Mouse (Mus musculus): ENCODE measurements at regions not wholly inside any gene's neighbourhood (a gene's known extent, or its start where the extent isn't known, plus 50 kb on each side); places are given as distances from the start of the nearest gene placed in this dataset.

- no peak for DNase-seq (ENCODE audit: low spot score)
Observed at GRCm38 (mm10) chr19:21913005-21913670, 135.0 kb downstream of the Cemip2 start.

DNA sequence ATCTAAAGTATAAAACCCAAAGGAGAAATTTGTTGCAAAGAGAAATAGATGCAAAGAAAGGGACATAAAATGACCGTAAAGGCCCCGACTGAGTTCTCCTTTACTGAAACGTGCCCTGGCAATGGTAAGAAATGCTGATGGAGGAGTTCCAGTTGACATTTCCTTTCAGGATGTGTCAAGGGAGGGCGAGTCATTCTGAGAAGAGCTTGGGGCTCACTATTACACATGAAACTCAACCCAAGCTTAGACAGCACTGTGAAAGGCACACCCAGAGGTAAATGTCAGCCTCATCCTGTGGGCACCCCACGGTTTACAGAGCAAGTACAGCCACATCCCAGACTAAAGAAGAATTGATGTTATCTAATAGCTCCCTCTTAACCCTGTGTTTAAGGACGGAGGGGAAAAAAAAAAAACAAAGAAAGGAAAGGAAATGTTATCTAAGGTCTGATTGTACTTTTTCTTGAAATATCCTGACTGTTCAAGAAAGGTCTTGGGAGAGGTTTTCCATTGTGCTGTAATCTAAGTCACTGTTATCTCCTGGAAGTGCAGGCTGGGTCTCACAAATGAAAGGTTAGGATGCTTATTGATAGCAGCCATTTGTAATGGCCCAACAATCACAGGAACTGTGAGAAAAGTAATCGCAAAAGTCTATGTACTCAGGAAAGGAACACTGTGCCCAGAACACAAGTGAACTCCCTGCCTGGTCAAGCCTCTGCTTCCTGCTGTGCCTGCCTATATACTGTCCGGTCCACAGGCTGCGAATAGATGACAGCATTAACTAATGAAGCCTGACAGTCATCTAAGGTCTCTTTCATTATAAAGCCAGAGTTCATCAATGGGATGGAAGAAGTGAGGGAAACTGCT is 135.8 kb downstream of the Cemip2 start:
- no peak for DNase-seq (ENCODE audit: low spot score)

DNA sequence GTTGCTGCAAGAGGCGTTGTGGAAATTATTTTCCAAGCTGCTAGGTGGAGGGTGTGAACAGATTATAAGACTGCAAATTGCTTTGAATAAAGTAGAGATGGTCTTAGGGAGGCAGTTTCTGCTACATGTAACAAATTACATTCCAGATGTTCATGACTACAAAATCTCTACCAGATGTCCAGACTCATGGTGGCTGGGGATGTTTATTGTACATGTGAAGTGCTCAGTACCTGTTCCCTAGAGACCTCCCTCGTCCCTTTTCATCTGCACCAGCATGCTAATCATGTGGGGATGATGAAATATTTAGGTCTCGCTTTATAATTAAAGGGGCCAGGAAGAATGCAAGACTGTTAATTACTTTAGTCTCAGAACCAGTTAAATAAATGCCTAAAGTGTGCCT is 136.5 kb downstream of the Cemip2 start:
- no peak for DNase-seq (ENCODE audit: low spot score)

DNA sequence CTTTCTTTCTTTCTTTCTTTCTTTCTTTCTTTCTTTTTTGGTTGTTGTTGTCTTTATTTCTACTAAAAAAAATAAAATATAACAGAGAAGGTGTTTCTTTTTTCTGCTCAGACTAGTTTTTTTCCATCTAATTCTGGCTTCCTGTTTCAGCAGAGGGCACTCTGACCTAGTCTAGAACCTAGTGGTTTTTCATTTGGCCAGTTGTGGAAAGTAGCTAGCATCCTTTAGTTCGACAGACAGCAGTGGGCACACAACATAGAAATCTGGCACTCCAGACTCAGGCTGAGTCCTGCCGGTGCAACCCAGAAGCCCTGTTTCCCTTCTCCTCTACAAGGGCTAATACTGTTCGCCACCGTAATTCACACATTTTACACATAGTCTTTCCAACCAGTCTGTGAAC is 140.0 kb downstream of the Cemip2 start:
- no peak for DNase-seq (ENCODE audit: low spot score)

- no peak for DNase-seq (ENCODE audit: low spot score)
Observed at GRCm38 (mm10) chr19:21919074-21919473, 140.9 kb downstream of the Cemip2 start.

DNA sequence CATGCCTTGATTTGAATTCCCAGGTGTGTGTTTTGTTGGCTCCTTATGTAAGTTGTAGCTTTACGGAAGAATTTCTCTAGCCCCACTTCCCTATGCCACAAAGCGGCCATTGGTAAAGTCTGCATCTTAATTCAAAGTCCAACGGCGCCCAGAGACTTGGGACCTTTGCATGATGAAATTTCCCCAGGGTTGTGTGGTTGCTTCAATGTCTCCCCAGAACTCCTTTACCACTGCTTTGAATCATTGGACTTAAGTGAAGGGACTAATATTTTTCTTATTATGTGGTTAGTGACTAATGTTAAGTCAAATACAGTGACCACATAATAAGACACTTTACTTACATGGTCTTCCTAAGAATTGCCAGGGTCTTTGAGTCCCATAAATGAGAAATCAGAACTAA is 162.0 kb downstream of the Cemip2 start:
- no peak for DNase-seq (ENCODE audit: low spot score)

DNA sequence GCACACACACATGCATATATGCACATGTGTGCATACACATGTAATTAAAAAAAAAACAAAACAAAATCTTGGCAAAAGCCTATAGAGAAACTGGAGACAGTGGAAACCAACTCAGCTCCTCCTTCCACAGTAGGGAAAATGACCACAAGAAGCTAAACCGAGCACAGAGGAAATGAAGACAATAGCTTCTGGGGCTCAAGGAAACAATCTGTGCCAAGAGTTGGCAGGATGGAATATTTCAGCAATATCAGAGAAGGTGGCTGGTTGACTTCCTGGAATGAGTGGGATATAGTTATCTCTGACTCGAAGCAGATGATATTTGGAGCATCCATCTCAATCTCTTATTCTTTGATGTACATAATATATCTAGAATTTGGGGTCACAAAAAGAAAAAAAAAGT is 163.6 kb downstream of the Cemip2 start:
- DNase-seq (ENCODE audit: low spot score), result no peak

GRCm38 (mm10) chr19:21942286-21942685 is 164.1 kb downstream of the Cemip2 start:
- DNase-seq (ENCODE audit: low spot score), result no peak

DNA sequence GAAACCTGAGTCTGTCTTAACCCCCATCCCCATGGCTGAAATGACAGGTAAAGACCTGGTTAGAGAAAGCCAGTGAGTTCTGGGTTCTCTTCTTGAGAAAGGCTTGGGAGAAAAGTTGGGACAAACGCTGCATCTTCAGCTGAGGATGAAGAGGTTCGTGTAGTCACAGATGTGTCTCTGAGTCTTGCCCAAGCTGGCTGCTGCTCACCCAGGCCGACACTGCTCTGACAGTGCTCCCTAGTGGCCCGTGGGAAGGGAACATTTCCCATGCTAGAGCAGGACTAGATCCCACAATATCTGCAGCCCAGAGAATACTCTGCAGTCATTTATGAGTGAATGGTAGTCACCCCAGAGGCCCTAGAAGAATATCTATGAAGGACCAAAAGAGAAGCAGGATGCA is 165.3 kb downstream of the Cemip2 start:
- DNase-seq (ENCODE audit: low spot score), result no peak

DNA sequence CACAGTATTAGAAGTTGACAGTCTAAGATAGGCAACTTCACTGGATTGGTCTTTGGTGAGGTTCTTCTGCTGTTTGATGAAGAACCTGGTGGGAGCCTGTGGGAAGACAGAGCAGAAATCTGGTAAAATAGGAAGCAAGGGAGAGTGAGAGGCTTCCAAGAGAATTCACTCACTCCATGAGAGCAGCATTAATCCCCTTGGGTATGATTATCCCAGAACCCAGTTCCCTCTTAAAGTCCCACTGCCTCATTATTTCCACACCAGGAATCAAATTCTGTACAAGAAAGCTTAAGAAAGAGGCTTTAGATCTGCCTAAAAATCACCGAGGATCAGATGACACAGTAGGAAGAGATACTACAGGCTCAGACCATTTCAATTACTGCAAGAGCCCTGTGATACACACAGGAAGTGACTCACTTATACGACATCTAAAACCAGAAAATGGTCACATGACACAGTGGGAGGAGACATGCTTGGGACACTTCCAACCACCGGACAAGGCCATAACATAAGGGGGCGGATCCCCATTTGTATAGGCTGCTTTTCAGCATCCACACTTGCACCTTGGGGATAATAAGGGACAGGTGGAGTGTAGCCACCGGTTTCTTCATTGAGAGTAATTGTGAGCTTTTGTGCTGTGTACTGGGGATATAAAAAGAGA is 168.2 kb downstream of the Cemip2 start:
- no peak for DNase-seq (ENCODE audit: low spot score)

DNA sequence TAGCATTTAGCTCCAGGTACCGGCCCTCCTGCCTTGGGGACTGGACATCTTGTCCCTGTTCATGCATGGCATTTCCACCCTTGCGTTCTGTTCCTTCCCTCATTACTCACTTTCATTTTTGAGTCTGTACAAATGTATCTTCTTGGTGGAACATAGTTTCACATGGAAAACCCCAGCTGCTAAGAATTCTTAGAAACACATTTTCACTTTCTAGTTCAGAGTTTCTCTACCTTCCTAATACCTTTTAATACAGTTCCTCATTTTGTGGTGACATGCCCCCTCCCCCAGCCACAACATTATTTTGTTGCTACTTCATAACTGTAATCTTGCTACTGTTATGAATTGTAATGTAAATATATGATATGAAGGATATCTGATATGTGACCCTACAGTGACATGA is 169.9 kb downstream of the Cemip2 start:
- DNase-seq (ENCODE audit: low spot score), result no peak

DNA sequence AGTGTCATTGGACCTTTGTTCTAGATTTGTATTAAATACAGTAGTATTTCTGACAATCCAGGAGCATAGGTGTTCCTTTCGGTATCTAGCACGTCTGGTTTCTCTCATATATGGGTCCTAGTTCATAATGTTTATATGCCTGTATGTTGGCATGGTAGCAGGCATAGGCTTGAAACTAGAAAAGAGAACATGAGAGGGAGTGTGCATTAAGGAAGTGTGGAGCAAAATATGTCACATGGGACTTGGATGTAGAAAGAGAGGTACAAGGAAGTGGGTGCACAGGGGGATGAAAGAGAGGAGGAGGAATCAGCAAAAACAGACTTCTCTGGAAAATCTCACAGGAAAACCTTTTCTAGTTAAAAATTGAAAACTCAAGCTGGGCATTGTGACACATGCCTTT is 176.2 kb upstream of the Trpm3 start:
- no peak for DNase-seq (ENCODE audit: low spot score)

DNA sequence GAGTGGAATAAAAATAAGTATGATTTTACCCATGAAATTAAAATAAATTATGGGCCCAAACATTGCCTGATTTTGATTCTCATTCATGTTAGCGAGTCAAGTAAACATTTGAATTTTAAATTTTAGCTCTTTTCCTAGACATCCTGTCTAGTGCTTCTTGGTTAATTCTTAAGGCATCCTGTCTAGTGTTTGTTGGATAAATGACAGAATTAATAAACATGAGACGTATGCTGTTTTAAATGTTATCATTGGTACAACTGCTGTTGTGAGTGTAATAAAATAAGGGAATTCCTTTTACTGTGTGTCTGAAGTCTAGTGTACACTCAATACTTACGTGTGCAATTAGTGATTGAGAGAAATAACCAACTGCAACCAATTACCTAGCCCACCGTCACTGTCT is 149.0 kb upstream of the Trpm3 start:
- DNase-seq (ENCODE audit: low spot score), result no peak

DNA sequence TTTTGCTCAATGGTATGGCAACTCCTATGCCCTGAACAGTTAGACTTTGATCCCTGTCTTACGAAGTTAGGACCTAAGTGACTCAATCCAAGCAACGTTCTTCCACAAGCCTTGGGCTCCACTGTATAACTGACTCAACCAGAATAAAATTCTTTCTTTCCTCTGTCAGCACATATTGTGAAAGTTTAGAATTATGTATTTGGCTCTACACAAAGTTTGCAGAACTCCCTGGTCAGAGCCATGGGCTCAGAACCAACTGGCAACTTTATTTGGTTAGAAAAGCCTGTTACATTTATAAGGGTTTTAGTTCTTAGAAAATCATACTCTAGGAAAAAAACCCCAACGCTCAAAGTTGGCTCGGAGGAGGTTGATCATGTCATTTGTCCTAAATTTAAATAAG is 147.9 kb upstream of the Trpm3 start:
- peak; percentile 1 for DNase-seq (ENCODE audit: low spot score)

DNA sequence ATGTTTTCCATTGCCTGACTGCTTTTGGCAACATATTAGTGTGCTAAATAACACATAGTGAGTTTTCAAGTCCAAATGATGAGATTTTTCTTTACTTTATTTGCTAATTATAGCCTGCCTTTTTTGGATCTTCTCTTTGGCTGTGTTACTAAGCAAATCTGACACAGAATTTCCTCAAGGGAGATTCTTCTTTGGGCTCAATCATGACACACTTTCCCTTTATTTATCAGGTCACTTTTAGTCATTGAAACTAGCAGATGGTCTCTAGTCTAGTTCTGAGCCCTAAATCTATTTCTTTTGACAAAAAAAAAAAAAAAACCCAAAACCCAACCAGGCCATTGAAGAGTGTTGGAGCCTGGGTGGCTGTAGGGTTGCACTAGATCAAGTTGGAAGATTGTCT is 147.4 kb upstream of the Trpm3 start:
- DNase-seq (ENCODE audit: low spot score), result no peak

DNA sequence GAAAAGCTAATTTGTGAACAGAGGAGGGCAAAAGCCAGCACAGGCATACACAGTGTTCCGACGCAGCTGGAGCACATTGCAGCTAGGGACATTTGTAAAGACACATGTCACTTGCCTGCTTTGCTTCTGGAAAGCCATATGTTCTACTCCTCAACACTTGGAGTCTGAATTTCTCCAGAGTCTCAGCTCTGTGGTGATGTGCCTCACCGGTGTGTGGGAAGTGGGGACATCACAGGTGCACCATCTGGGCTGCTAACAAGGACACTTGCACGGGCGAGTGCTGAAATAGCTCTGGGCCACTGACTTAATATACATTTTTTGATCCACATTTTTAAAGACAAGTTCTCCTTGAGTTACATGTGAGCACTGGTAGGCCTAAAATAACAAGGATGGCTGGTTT is 139.2 kb upstream of the Trpm3 start:
- no peak for DNase-seq (ENCODE audit: low spot score)

- no peak for DNase-seq (ENCODE audit: low spot score)
Observed at GRCm38 (mm10) chr19:22008053-22008935, 130.6 kb upstream of the Trpm3 start.

- DNase-seq (ENCODE audit: low spot score), result no peak
Observed at GRCm38 (mm10) chr19:22010239-22010638, 128.6 kb upstream of the Trpm3 start.

- DNase-seq (ENCODE audit: low spot score), result no peak
Observed at GRCm38 (mm10) chr19:22015854-22016610, 122.8 kb upstream of the Trpm3 start.

- DNase-seq (ENCODE audit: low spot score), result no peak
Observed at GRCm38 (mm10) chr19:22017425-22017824, 121.4 kb upstream of the Trpm3 start.

GRCm38 (mm10) chr19:22027577-22027976 is 111.3 kb upstream of the Trpm3 start:
- no peak for DNase-seq (ENCODE audit: low spot score)

All from ovary, adult 18-20 months (tissue).